Mouse (Mus musculus): ENCODE data around the gene Pik3cd. TPM values are rescaled to one million over a fixed set of nuclear protein-coding genes. Genes with fewer than 3 reads are reported as not detected.

The Pik3cd gene
- polyA plus RNA-seq, 1 experiment from 2014 or later, result 4.8 TPM

DNA sequence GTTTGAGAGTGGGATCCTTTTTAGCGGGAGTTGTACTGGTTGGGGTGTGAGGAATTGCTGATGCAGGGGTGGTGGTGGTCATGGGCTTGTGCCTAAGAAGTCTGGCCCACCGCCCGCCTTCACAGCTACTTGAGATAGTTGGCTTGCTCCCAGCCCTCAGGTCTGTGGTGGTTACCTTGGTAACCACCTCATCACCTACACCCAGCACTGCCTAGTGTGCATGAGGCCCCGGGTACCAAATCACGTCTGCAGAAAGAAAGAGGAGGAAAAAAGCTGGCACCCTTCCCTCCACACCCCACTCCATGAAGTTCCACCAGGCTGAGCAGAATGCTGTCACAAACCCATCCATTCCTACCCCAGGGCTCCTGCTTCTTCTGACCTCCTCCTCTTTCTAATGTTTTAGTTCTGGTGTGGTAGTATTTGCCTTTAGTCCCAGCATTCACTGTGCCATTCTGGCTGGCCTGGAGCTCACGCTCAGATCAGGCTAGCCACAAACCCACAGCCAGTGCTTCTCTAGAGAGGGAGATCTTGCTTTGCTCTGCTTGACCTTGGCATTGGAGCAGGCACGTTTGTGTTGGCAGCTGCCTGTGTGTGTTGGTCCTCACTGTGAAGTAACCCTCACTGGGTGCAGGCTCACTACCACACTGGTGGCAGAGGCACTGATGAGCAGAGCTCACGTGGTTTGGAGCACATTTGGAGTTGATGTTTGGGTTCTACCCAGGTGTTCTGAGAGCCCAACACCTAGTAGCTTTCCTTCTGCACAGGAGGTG lies 92.9 kb downstream of the Pik3cd start:
- Histone ChIP-seq H3K36me3 (ENCODE audit: control insufficient read depth, insufficient read depth, low read length) (no peaks in the 10 kb centered on the region; the same call in 1 of the 2 replicates), H3K9me3 (ENCODE audit: control insufficient read depth, low read length) (no peaks in the 10 kb centered on the region), H3K9ac (ENCODE audit: low read depth, low read length) (no peak overlapping the region), H3K27me3 (replicated peaks; ENCODE audit: control insufficient read depth, insufficient read depth, low read length) (no peaks in the 10 kb centered on the region), H3K4me3 (ENCODE audit: low read length) (no peak overlapping the region), H3K4me2 (ENCODE audit: low read depth, low read length) (no peak overlapping the region), H3K27ac (ENCODE audit: low read length) (no peak overlapping the region), H3K4me1 (ENCODE audit: control insufficient read depth, insufficient read depth, low read length) (peaks cover 8% of the 10 kb centered on the region)
- ATAC-seq, result no peak
- WGBS, result 75% methylated on average over 8 of the region's 8 CpGs

DNA sequence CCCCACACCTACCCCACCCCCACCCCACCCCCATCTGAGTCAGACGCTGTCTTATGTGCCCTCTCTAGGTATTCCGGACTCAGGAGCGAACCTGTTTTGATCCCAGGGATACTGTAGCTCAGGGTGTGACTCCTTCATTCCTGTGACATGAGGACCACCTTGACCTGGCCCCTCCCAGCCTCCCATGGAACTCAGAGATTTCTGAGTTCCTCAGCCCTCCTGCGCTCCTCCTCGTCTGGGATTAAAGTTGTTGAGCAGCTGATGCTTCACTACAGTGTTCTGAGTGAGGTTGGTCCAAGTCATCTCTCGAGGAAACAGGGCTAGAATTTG lies 94.1 kb downstream of the Pik3cd start:
- H3K4me2 ChIP-seq (ENCODE audit: low read depth, low read length), result no peak overlapping the region
- WGBS, result 78% methylated on average over 6 of the region's 6 CpGs
- no peaks in the 10 kb centered on the region for H3K9me3 ChIP-seq (ENCODE audit: control insufficient read depth, low read length)
- H3K4me1 ChIP-seq (ENCODE audit: control insufficient read depth, insufficient read depth, low read length), result peaks cover 8% of the 10 kb centered on the region
- no peaks in the 10 kb centered on the region for H3K27me3 ChIP-seq (replicated peaks; ENCODE audit: control insufficient read depth, insufficient read depth, low read length)
- no peak overlapping the region for H3K9ac ChIP-seq (ENCODE audit: low read depth, low read length)
- no peak overlapping the region for H3K4me3 ChIP-seq (ENCODE audit: low read length)
- ATAC-seq, result no peak
- H3K27ac ChIP-seq (ENCODE audit: low read length), result no peak overlapping the region
- no peaks in the 10 kb centered on the region for H3K36me3 ChIP-seq (ENCODE audit: control insufficient read depth, insufficient read depth, low read length)

DNA sequence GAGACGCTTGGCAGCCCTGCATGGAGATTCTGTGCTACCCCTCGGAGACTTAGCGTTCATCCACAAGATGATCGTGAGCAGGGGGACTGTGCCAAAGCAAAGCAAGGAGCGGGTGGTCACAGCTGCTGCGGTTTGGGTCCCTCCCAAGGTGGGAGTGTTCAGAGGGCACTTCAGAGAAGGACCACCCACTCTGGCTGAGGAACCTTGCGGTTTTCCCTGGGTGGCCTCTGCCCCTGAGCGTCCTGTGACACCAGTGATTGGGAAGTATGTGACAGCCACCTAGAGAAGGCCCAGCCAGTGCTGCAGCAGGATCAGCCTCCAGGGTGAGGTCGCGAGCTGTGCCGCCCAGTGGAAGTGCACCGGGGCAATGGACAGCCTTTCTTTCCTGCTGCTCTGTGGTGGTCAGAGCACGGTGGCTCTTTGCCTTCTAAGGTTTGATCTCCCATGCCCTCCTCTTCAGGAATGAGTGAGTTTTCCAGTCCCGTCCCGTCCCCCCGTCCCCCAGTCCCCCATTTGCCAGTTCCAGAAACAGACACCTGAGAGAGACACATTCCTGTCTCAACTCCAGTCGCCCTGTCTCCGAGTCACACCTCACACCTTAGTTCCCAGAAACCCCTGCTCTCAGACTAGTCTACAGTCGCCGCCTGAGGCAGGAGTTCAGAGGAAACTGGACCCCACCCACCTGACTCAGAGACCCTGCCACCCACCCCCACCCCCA lies 94.6 kb downstream of the Pik3cd start:
- Histone ChIP-seq H3K4me3 (ENCODE audit: low read length) (no peak overlapping the region), H3K36me3 (ENCODE audit: control insufficient read depth, insufficient read depth, low read length) (no peaks in the 10 kb centered on the region), H3K4me1 (ENCODE audit: control insufficient read depth, insufficient read depth, low read length) (peaks cover 8% of the 10 kb centered on the region), H3K9me3 (ENCODE audit: control insufficient read depth, low read length) (no peaks in the 10 kb centered on the region), H3K27me3 (replicated peaks; ENCODE audit: control insufficient read depth, insufficient read depth, low read length) (no peaks in the 10 kb centered on the region), H3K4me2 (ENCODE audit: low read depth, low read length) (no peak overlapping the region), H3K27ac (ENCODE audit: low read length) (peak overlapping the region; percentile 20; the same call in 1 of the 2 replicates), H3K9ac (ENCODE audit: low read depth, low read length) (no peak overlapping the region)
- 52% methylated on average over 20 of the region's 20 CpGs for WGBS
- peak; percentile 57 for ATAC-seq

DNA sequence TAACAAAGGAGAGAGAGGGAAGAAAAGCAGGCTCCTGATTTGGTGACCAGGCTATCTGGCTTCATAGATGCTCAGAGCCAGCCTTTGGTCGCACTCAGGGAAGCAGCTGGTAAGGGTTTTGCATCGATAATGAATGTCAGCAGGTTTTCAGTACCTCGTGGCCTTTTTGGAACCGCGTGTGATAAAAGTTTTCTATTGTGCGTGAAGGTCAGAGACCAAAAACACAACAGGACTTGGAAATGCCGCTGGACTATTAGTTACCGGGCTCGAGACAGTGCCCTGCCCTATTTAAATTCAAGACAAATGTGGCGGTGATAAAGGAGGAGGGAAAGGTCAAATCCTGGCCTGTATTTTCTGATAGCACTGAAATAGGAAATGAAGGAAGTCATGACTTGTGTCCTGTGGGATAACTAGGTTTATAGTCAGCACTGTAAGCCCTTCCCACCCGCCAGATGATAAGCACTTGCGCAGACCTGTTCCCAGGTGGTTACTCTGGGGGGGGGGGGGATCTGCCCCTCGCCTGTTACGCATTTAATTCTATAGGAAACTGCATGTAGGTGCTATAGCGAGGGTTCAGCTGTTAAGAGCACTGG lies 95.5 kb downstream of the Pik3cd start:
- 59% methylated on average over 15 of the region's 15 CpGs for WGBS
- Histone ChIP-seq H3K4me1 (ENCODE audit: control insufficient read depth, insufficient read depth, low read length) (peaks cover 13% of the 10 kb centered on the region), H3K9ac (ENCODE audit: low read depth, low read length) (no peak overlapping the region), H3K36me3 (ENCODE audit: control insufficient read depth, insufficient read depth, low read length) (no peaks in the 10 kb centered on the region), H3K27me3 (replicated peaks; ENCODE audit: control insufficient read depth, insufficient read depth, low read length) (no peaks in the 10 kb centered on the region), H3K4me2 (ENCODE audit: low read depth, low read length) (no peak overlapping the region), H3K4me3 (ENCODE audit: low read length) (no peak overlapping the region), H3K9me3 (ENCODE audit: control insufficient read depth, low read length) (no peaks in the 10 kb centered on the region), H3K27ac (ENCODE audit: low read length) (peak overlapping the region; percentile 20; the same call in 1 of the 2 replicates)
- ATAC-seq, result peak; percentile 69

DNA sequence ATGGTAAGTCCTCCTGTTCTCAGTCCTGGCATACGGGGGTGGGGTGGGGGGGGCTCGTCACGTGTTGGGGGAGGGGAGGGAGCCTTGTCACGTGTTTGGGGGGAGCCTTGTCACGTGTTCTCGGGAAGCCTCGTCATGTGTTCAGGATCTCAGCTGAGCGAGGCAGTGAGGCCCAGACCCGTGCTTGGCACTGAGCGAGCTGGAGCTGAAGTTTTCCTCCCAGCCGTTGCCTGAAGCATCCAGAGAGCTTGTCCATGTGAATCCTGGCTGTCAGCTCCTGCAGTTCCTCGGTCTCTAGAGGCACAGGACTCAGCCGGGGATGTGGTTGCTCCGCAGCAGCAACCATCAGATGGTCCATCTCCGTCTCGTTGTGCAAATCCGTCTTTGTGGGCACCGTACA lies 96.3 kb downstream of the Pik3cd start:
- Histone ChIP-seq H3K4me2 (ENCODE audit: low read depth, low read length) (no peak overlapping the region), H3K9me3 (ENCODE audit: control insufficient read depth, low read length) (no peaks in the 10 kb centered on the region), H3K4me3 (ENCODE audit: low read length) (no peak overlapping the region), H3K36me3 (ENCODE audit: control insufficient read depth, insufficient read depth, low read length) (no peaks in the 10 kb centered on the region), H3K27ac (ENCODE audit: low read length) (no peak overlapping the region), H3K27me3 (replicated peaks; ENCODE audit: control insufficient read depth, insufficient read depth, low read length) (no peaks in the 10 kb centered on the region), H3K4me1 (ENCODE audit: control insufficient read depth, insufficient read depth, low read length) (peaks cover 20% of the 10 kb centered on the region), H3K9ac (ENCODE audit: low read depth, low read length) (no peak overlapping the region)
- ATAC-seq, result no peak
- 76% methylated on average over 18 of the region's 18 CpGs for WGBS

DNA sequence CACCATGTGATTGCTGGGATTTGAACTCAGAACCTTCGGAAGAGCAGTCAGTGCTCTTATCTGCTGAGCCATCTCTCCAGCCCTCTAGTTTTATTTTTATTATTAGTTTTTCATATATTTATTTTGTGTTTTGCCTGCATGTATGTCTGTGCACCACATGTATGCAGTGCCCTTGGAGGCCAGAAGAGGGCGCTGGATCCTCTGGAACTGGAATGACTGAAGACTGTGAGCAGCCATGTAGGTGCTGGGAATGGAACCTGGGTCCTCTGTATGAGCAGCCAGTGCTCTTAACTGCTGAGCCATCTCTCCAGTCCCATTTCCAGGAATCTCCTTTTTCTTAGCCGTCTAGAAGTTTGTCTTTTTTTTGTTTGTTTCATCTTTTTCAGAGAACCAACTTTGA lies 97.9 kb downstream of the Pik3cd start:
- no peak for ATAC-seq
- H3K4me1 ChIP-seq (ENCODE audit: control insufficient read depth, insufficient read depth, low read length), result peaks cover 20% of the 10 kb centered on the region
- no peak overlapping the region for H3K4me2 ChIP-seq (ENCODE audit: low read depth, low read length)
- no peak overlapping the region for H3K9ac ChIP-seq (ENCODE audit: low read depth, low read length)
- 82% methylated on average over 3 of the region's 3 CpGs for WGBS
- H3K36me3 ChIP-seq (ENCODE audit: control insufficient read depth, insufficient read depth, low read length), result no peaks in the 10 kb centered on the region
- H3K9me3 ChIP-seq (ENCODE audit: control insufficient read depth, low read length), result no peaks in the 10 kb centered on the region
- no peak overlapping the region for H3K27ac ChIP-seq (ENCODE audit: low read length)
- H3K27me3 ChIP-seq (replicated peaks; ENCODE audit: control insufficient read depth, insufficient read depth, low read length), result no peaks in the 10 kb centered on the region
- H3K4me3 ChIP-seq (ENCODE audit: low read length), result no peak overlapping the region

DNA sequence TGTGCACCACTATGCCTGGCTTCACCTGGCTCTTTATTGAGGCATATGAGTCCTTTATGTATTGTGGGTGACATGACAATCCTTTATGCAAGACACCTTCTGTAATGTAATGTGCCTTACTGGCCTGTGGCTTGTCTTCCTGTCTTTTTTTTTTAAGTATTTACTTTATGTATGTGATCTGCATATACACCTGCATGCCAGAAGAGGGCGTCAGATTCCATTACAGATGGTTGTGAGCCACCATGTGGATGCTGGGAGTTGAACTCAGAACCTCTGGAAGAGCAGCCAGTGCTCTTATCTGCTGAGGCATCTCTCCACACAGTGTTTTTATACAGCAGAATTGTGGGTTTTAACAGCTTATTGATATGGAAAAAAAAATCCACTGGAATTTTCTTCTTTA lies 98.5 kb downstream of the Pik3cd start:
- no peaks in the 10 kb centered on the region for H3K36me3 ChIP-seq (ENCODE audit: control insufficient read depth, insufficient read depth, low read length)
- H3K9me3 ChIP-seq (ENCODE audit: control insufficient read depth, low read length), result no peaks in the 10 kb centered on the region
- no peak for ATAC-seq
- WGBS, result 59% methylated on average over 1 of the region's 1 CpGs
- H3K27me3 ChIP-seq (replicated peaks; ENCODE audit: control insufficient read depth, insufficient read depth, low read length), result no peaks in the 10 kb centered on the region
- H3K4me3 ChIP-seq (ENCODE audit: low read length), result no peak overlapping the region
- H3K9ac ChIP-seq (ENCODE audit: low read depth, low read length), result no peak overlapping the region
- no peak overlapping the region for H3K27ac ChIP-seq (ENCODE audit: low read length)
- H3K4me2 ChIP-seq (ENCODE audit: low read depth, low read length), result no peak overlapping the region
- H3K4me1 ChIP-seq (ENCODE audit: control insufficient read depth, insufficient read depth, low read length), result peaks cover 20% of the 10 kb centered on the region

DNA sequence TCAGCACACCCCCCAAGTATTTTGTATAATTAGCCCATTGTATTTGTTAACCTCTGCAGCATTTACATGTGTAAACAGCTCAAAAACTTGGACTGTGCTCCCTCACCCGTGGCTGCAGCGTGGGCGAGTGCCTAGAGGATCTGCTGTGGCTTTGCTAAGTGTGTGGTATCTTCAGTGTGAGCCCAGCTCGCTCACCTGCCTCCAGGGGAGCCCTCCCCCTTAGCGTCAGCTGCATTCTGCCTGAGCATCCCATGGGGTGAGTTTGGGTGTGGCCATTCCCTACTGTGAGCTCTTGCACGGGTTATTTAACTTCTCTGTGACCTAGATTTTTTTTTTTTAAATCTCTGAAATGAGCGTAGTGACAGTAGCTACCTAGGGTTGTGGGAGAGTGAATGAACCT lies 100.1 kb downstream of the Pik3cd start:
- Histone ChIP-seq H3K36me3 (ENCODE audit: control insufficient read depth, insufficient read depth, low read length) (no peaks in the 10 kb centered on the region), H3K27ac (ENCODE audit: low read length) (no peak overlapping the region), H3K9ac (ENCODE audit: low read depth, low read length) (no peak overlapping the region), H3K4me1 (ENCODE audit: control insufficient read depth, insufficient read depth, low read length) (peaks cover 14% of the 10 kb centered on the region), H3K9me3 (ENCODE audit: control insufficient read depth, low read length) (no peaks in the 10 kb centered on the region), H3K4me3 (ENCODE audit: low read length) (no peak overlapping the region), H3K27me3 (replicated peaks; ENCODE audit: control insufficient read depth, insufficient read depth, low read length) (no peaks in the 10 kb centered on the region), H3K4me2 (ENCODE audit: low read depth, low read length) (no peak overlapping the region)
- no peak for ATAC-seq
- 52% methylated on average over 7 of the region's 7 CpGs for WGBS

DNA sequence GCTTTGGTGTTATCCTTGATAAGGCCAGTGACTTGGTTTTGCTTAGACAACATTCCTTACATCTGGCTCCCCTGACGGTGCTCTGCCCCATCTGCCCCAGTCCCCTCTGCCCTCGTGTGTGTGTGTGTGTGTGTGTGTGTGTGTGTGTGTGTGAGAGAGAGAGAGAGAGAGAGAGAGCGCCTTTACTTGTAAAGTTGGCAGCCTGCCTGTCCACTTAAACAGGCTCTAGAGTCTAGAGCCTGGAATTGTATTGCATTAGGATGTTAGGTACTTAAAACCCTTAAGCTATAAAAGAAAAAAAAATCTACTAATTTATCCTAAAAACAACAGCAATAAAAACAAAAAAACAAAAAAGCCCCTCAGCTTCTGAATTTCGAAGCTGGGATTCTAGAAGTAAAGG lies 100.9 kb downstream of the Pik3cd start:
- no peaks in the 10 kb centered on the region for H3K27me3 ChIP-seq (replicated peaks; ENCODE audit: control insufficient read depth, insufficient read depth, low read length)
- no peak overlapping the region for H3K27ac ChIP-seq (ENCODE audit: low read length)
- 29% methylated on average over 4 of the region's 4 CpGs for WGBS
- peaks cover 12% of the 10 kb centered on the region for H3K4me1 ChIP-seq (ENCODE audit: control insufficient read depth, insufficient read depth, low read length)
- H3K9ac ChIP-seq (ENCODE audit: low read depth, low read length), result no peak overlapping the region
- H3K36me3 ChIP-seq (ENCODE audit: control insufficient read depth, insufficient read depth, low read length), result no peaks in the 10 kb centered on the region
- no peak overlapping the region for H3K4me3 ChIP-seq (ENCODE audit: low read length)
- H3K4me2 ChIP-seq (ENCODE audit: low read depth, low read length), result no peak overlapping the region
- ATAC-seq, result no peak
- no peaks in the 10 kb centered on the region for H3K9me3 ChIP-seq (ENCODE audit: control insufficient read depth, low read length)

Data from intestine, embryonic 16.5 days (tissue).